Comparison of ENCODE assay signal across 8 mouse cellular contexts in the genomic region with DNA sequence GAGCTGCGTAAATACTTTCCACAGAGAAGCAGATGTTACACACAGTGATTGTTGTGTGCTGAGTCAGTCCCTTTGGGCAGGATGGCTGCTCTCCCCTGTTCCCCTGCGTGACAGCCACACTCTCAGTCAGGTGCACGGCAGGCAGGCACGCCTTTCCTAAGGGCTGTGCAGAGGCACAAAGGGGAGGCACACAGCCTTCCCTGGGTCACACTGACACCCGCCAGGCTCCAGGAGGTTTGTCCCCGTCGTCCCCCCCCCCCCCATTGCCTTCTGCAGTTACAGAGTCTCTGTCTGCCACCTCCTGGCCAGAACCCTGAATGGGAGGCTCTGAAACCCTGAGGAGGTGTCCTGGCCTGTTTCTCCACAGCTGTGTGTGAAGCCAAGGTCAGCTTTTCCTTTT.
DNase-seq lines count a peak whose midpoint lies in the region; ATAC-seq lines count a peak whose summit lies in the region.

No protein-coding gene starts in this region.

- peak; percentile 53 for DNase-seq in hindbrain, embryonic 10.5 days (ENCODE audit: low spot score)
- no peak for DNase-seq in hindbrain, embryonic 14.5 days (ENCODE audit: low spot score)
- DNase-seq in thymus, postnatal 14 days, result peak; percentile 16
- no peak for DNase-seq in thymus, postnatal 10 days (ENCODE audit: low spot score in 2 of 2)
- DNase-seq in lung, postnatal 36 days, result peak; percentile 14
- no peak for DNase-seq in left cerebral cortex, postnatal 36 days (ENCODE audit: low spot score in 2 of 2)
- DNase-seq in layer of hippocampus, postnatal 14 days (ENCODE audit: low spot score in 2 of 2), result no peak

- intact Hi-C loops in left cerebral cortex, postnatal 36 days (cut with DNase I), result loop anchor here (2.0 kb wide), 1 partner anchor 222 kb away; no protein-coding TSS in a partner anchor

- no peak overlapping the region for H3K4me3 ChIP-seq in hindbrain, embryonic 10.5 days
- no peak overlapping the region for H3K4me3 ChIP-seq in hindbrain, embryonic 14.5 days (replicated peaks; ENCODE audit: low read length)
- H3K4me3 ChIP-seq in embryonic facial prominence, embryonic 15.5 days (replicated peaks), result no peak overlapping the region

- no peak for ATAC-seq in hindbrain, embryonic 14.5 days (ENCODE audit: low FRiP score)
- peak; percentile 52 for ATAC-seq in embryonic facial prominence, embryonic 15.5 days (ENCODE audit: insufficient number of reproducible peaks, low FRiP score, low TSS enrichment, low read depth)

- peaks cover 19% of the 10 kb centered on the region for H3K4me1 ChIP-seq in hindbrain, embryonic 10.5 days (replicated peaks)
- peaks cover under 1% of the 10 kb centered on the region; the same call in 1 of the 2 replicates for H3K4me1 ChIP-seq in hindbrain, embryonic 14.5 days (replicated peaks; ENCODE audit: control insufficient read depth, insufficient read depth, low read length)
- peaks cover 22% of the 10 kb centered on the region for H3K4me1 ChIP-seq in embryonic facial prominence, embryonic 15.5 days

- 0 out of 2 replicates have a peak, but pooled peaks cover 2% of the 10 kb centered on the region for H3K36me3 ChIP-seq in hindbrain, embryonic 10.5 days
- no peaks in the 10 kb centered on the region for H3K36me3 ChIP-seq in hindbrain, embryonic 14.5 days (replicated peaks; ENCODE audit: control insufficient read depth, insufficient read depth)
- no peaks in the 10 kb centered on the region for H3K36me3 ChIP-seq in embryonic facial prominence, embryonic 15.5 days

- no peak overlapping the region for H3K9ac ChIP-seq in hindbrain, embryonic 14.5 days
- no peak overlapping the region for H3K9ac ChIP-seq in embryonic facial prominence, embryonic 15.5 days

- H3K9me3 ChIP-seq in hindbrain, embryonic 10.5 days, result no peaks in the 10 kb centered on the region
- H3K9me3 ChIP-seq in hindbrain, embryonic 14.5 days (ENCODE audit: control insufficient read depth, low read length), result no peaks in the 10 kb centered on the region
- no peaks in the 10 kb centered on the region for H3K9me3 ChIP-seq in embryonic facial prominence, embryonic 15.5 days (replicated peaks)

- 30% methylated on average over 7 of the region's 7 CpGs for WGBS in hindbrain, embryonic 10.5 days
- 14% methylated on average over 7 of the region's 7 CpGs for WGBS in hindbrain, embryonic 14.5 days
- 23% methylated on average over 7 of the region's 7 CpGs for WGBS in embryonic facial prominence, embryonic 15.5 days

- no peak overlapping the region for H3K4me2 ChIP-seq in hindbrain, embryonic 14.5 days (replicated peaks)
- H3K4me2 ChIP-seq in embryonic facial prominence, embryonic 15.5 days (replicated peaks), result no peak overlapping the region

- 0 out of 2 replicates have a peak, but pooled peaks cover 11% of the 10 kb centered on the region for H3K27me3 ChIP-seq in hindbrain, embryonic 10.5 days (ENCODE audit: insufficient read depth, poor library complexity, severe bottlenecking)
- no peaks in the 10 kb centered on the region for H3K27me3 ChIP-seq in hindbrain, embryonic 14.5 days (ENCODE audit: control insufficient read depth, insufficient read depth, low read length)
- no peaks in the 10 kb centered on the region for H3K27me3 ChIP-seq in embryonic facial prominence, embryonic 15.5 days

- peak overlapping the region; percentile 73 for H3K27ac ChIP-seq in hindbrain, embryonic 10.5 days
- H3K27ac ChIP-seq in hindbrain, embryonic 14.5 days, result no peak overlapping the region
- H3K27ac ChIP-seq in embryonic facial prominence, embryonic 15.5 days (replicated peaks), result no peak overlapping the region

Comparison
In these comparisons a context has a peak if more than half of its experiments do, and no peak if none do; other contexts are left out.
1. DNase-seq: peak in hindbrain, embryonic 10.5 days (single experiment), thymus, postnatal 14 days (single experiment) and lung, postnatal 36 days (single experiment); none in hindbrain, embryonic 14.5 days (single experiment), thymus, postnatal 10 days (0 of 2), left cerebral cortex, postnatal 36 days (0 of 2) and layer of hippocampus, postnatal 14 days (0 of 2).